Mouse (Mus musculus): Measurements from ENCODE around the gene Uncx.

The Uncx gene

GRCm38 (mm10) chr5:139542556-139542955 is 738 bp upstream of the Uncx start:
- DNase-seq (ENCODE audit: extremely low spot score): no peak

GRCm38 (mm10) chr5:139543650-139544270 is 466 bp downstream of the Uncx start:
- DNase-seq (ENCODE audit: extremely low spot score): no peak

DNA sequence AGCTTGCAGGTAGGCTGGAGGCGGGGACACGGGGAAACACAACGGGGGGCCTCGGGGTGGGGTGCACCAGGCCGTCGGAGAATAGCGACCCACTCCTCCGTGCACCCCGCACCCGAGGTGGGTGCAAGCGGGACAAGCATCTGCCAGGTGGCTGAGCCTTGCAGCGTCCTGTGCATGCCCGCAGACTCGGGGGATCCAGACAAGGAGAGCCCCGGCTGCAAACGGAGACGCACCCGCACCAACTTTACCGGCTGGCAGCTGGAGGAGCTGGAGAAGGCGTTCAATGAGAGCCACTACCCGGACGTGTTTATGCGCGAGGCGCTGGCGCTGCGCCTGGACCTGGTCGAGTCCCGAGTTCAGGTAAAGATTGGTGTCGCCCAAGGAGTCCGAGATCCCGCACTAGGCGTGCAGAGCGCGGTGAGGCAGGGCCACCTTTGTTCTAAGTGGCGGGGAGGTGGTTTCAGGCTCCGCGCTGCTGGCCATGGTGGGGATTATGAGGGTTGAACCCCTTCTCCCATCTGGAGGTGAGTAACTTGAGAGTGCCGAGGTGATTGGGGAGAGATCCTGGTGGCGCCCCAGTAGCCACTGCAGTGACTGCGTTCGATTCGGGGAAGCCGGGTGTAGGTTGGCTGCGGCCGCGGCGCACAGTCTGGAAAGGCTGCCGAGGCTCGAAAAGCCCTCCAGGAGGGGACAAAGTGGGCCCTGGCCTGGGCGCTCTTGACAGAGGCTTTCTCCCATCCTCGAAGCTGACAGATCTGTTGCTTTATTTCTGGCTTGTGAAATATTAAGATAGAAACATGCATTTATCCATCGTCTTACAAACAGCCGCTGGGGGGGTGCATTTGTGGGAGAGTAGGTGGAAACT is 1.2 kb downstream of the Uncx start:
- peak; percentile 59 for DNase-seq (ENCODE audit: extremely low spot score)

DNA sequence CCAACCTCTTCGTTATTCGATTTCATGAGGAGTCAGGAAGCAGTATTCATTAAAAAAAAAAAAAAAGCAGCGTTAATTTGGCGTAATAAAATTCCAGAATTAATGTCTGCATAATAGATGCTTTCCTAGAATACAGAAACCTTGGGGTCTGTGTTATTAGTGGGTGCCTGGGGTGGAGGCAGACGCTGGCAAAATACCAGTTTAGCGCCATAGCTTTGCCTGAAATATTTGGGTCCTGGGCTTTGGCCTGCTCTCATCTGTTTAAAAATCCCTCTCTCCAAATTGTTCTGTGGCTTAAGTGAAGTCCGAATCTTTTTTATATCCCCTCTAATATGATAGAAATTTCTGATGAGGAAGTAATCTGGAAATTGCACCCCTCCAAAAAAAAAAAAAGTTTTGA is 1.9 kb downstream of the Uncx start:
- no peak for DNase-seq (ENCODE audit: extremely low spot score)

- DNase-seq (ENCODE audit: extremely low spot score): peak; percentile 54
Observed at GRCm38 (mm10) chr5:139545673-139546335, 2.5 kb downstream of the Uncx start.

DNA sequence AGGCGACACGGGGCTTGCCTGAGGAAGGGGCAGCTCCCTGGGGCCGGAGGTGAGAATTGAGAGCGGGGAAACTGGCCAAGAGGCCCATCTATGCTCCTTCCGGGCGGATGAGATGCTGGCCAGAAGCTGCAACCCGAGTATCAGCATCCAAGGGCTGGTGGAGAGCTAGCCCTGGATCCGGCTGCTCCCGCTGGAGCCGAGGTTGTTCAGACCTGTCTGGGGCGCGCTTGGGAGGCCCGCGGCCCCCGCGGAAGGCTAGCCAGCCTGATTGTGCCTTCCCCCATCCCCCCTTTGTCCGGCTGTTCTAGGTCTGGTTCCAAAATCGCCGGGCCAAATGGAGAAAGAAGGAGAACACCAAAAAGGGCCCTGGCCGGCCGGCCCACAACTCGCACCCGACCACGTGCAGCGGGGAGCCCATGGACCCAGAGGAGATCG is 3.1 kb downstream of the Uncx start:
- DNase-seq (ENCODE audit: extremely low spot score): peak; percentile 58

DNA sequence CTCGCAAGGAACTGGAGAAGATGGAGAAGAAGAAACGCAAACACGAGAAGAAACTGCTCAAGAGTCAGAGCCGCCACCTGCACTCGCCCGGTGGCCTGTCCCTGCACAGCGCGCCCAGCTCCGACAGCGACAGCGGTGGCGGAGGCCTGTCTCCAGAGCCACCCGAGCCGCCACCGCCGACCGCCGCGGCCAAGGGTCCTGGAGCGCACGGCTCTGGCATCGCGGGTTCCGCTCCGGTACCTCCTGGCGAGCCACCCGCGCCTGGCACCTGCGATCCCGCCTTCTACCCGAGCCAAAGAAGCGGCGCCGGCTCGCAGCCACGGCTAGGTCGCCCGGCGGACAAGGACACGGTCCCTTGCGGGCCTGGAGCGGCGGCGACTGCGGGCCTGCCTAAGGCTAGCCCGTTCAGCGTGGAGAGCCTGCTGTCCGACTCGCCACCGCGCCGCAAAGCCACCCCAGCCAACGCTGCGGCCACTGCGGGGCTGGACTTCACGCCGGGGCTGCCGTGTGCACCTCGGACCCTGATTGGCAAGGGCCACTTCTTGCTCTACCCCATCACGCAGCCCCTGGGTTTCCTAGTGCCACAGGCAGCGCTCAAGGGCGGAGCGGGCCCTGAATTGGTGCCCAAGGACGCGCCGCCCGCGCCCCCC is 3.6 kb downstream of the Uncx start:
- DNase-seq (ENCODE audit: extremely low spot score): peak; percentile 66

- peak; percentile 66 for DNase-seq (ENCODE audit: extremely low spot score)
Observed at GRCm38 (mm10) chr5:139547421-139547931, 4.2 kb downstream of the Uncx start.

DNA sequence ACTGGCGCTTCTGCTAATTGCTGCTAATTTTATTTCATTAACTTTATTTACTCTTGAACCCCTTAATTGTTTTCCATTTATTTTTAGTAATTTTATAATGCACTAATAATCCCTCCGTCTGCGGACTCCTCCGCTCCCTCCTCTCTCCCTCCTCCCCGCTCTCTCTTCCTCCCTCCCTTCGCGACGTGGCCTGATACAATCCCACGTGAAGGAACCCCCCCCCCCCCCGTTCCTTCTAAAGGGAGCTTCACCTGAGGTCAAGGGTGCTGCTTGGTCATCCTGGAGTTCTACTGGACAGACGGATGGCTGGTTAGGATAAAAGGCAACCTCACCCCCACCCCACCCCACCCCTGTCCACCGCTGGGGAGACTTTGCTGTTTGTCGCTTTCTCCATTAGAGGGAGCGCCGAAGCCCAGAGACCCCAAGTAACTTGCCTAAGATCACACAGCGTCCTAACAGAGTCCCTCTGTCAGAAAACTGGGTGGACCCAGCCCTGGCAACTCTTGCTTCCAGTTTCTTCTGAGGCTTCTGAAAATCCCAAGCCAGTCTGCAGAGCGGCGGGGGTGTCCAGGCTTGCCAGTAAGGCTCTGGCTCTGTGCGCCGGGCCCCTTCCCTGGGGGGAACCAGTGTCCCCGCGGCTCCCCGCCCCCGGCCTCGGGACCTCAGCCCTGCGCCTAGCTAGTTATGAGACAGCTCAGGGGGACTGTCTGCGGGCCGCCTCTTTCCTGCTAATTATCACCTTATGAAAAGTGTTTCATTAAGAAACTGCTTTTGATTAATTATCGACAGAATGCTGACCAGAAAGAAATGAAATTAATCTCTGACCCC is 10.4 kb downstream of the Uncx start:
- DNase-seq (ENCODE audit: extremely low spot score): peak; percentile 36

DNA sequence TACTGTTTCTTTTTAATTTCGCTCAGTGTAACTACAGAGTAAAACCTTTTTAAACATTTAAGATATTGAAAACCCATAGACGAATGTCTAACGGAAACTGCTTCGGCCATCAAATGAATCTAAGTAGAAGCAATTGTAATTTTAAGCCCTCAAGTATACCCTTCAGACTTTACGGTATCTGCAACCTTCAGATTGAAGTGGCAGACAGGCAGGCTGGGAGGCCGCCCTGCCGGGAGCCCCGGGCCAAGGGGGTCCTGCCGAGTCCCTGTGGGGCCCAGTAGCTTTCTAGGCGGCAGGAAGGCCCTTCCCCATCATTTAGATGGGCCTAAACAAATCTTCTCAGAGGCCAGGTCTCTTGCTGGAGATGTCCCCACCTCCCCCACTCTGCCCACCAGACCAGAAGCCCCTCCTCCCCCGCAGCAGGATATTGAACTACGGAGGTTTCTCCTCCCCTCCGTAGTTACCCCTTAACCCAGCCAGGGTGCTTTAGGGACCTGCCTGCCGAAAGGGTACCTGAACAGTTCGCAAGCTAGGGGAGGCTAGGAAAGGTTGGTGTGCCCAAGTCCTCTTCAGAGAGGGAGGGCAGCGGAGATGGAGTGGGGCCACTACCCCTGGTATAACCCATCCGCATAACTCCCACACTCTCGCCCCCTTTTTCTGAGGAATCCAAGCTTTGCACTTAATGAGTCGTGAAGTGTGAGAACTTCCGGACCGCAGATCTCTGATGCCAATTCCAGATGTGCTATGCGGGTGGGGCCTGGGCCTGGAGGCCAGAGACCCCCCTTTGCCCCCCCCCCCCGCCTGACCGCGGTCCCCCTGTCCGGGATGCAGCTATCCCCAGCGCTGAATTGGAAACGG is 11.4 kb downstream of the Uncx start:
- DNase-seq (ENCODE audit: extremely low spot score): peak; percentile 47

DNA sequence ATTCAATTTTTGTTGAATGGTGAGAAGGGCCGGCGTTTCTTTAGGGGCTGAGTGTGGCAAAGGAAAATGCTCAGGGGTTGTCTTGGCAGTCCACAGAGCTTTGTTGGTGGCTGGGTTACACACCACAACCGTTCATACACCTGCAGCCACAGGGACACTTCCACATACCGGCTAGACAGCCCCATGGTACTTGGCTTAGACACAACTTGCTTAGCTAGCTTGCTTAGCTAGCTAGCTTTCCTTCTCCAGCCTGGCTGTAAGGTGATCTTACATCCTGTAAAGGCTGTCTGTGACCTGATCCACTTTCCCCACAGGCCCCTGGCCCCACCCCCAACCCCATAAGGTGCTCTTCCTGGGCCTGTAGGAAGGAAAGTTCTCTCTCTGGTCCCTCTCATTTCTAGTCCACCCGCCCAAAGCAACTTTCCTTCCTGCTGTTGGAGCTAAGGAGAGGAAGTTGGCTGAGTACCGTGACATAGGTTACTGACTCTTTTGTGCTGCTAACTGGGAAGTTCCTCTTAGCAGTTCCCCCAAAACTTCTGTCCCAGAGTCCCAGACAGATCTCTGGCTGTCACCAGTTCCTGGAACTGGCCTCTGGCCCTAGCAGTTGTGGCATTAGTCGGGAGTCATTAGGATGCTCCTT is 12.3 kb downstream of the Uncx start:
- DNase-seq (ENCODE audit: extremely low spot score): no peak

DNA sequence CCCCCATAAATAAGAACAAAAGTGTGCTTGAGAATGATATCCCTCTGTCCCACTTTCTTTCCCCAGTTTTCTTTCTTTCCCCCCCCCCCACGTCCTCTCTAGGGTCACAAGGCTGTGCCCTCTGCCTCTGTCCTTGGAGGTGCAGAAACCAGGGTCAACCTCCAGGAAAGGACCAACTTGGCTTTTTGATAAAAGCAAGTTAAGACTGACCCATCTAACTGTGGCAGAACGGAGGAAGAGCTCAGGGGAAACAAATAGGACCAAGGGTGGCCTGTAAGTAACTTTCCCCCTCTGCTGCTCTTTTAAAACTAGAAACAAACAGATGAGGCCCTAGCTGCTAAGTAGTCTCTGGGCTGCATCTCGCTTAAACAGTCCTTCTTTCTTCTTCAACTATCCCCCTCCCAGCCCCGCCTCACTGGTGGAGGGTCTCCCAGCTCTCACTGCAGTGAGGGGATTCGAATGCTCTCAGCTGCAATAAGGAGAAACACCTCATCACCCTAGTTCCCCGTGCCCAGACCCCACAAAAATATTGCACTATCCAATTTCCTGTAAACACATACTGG is 12.9 kb downstream of the Uncx start:
- DNase-seq (ENCODE audit: extremely low spot score): no peak

DNA sequence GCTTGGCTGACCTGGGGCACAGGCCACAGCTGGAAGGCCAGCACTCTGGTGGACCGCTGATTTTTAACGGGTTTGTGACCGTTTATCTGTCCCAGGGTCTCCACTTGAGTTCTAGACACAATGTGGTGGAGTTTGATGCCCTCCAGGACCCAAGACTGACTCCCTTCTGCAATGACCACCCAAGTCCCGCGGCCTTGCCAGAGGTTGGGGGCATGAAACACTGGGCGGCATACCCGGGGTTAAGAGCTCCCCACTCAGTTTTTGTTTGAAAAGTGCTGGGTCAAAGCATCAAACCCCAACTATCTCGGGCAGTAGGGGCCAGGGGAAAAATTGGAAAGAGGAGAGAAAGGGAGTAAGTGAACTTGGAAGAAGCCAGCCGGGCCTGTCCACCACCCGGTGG is 13.8 kb downstream of the Uncx start:
- DNase-seq (ENCODE audit: extremely low spot score): no peak

GRCm38 (mm10) chr5:139557531-139558467 is 14.5 kb downstream of the Uncx start:
- DNase-seq (ENCODE audit: extremely low spot score): peak; percentile 39

- DNase-seq (ENCODE audit: extremely low spot score): peak; percentile 54
Observed at GRCm38 (mm10) chr5:139558468-139558804, 15.1 kb downstream of the Uncx start.

DNA sequence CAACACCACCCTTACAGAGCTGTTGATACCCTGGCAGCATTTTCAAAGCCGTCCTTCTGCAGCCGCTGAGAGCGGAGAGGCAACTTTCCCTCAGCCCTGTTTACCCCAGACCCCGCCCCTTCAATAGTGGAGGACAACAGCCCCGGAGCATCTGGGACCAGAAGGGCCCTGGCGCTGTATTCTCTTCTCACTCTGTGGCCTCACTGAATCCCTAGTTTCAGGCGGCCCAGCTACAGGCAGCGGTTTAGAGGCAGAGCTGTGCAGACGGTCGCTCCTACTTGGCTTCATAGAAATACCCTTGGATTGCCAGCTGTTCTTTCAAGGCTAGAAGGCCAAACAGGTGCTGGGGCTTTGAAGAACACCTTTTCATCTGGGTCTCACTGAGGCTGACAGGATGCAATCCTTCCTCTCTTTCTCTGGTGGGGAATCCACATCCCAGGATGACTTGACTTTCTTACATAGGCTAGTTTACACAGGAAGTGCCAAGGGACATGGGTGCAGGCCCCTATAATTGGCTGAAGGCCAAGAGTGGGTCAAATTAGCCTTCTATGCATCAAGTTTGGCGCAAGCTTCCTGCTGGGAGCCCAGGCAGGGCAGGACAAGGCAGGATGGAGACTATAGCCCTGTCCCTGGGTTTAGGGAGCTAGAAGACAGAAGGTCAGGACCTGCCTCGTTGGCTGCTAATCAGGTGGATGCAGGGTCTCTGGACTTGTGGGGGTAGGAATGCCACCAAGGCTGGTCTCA is 15.8 kb downstream of the Uncx start:
- DNase-seq (ENCODE audit: extremely low spot score): peak; percentile 48

- DNase-seq (ENCODE audit: extremely low spot score): no peak
Observed at GRCm38 (mm10) chr5:139559782-139560181, 16.5 kb downstream of the Uncx start.

Measured in embryo, embryonic 9.5 days (tissue).